Mouse (Mus musculus): Measurements from ENCODE around the gene Copa. TPM values are rescaled to one million over a fixed set of nuclear protein-coding genes. Genes with fewer than 3 reads are reported as not detected.

The Copa gene
- polyA plus RNA-seq, 1 experiment from 2014 or later: 187 TPM

GRCm38 (mm10) chr1:172099325-172100033, 17.1 kb downstream of the Copa start:
- H3K27me3 ChIP-seq (ENCODE audit: control insufficient read depth, insufficient read depth, low read length): no peaks in the 10 kb centered on the region
- no peak overlapping the region for H3K9ac ChIP-seq (ENCODE audit: low read length)
- H3K4me3 ChIP-seq (ENCODE audit: low read depth, low read length): no peak overlapping the region
- no peaks in the 10 kb centered on the region for H3K4me1 ChIP-seq (replicated peaks; ENCODE audit: control insufficient read depth, insufficient read depth, low read length)
- no peak overlapping the region for H3K4me2 ChIP-seq (ENCODE audit: low read depth, low read length, severe bottlenecking)
- no peak for ATAC-seq (replicated peaks; ENCODE audit: low FRiP score)
- H3K27ac ChIP-seq (ENCODE audit: low read depth, low read length): no peak overlapping the region
- H3K36me3 ChIP-seq (ENCODE audit: control insufficient read depth, insufficient read depth, low read length): peaks cover 8% of the 10 kb centered on the region
- H3K9me3 ChIP-seq (ENCODE audit: control insufficient read depth, low read length): no peaks in the 10 kb centered on the region
- DNase-seq (ENCODE audit: low spot score): no peak
- 92% methylated on average over 6 of the region's 6 CpGs for WGBS

- H3K27me3 ChIP-seq (ENCODE audit: control insufficient read depth, insufficient read depth, low read length): no peaks in the 10 kb centered on the region
- H3K4me1 ChIP-seq (replicated peaks; ENCODE audit: control insufficient read depth, insufficient read depth, low read length): no peaks in the 10 kb centered on the region
- no peak overlapping the region for H3K27ac ChIP-seq (ENCODE audit: low read depth, low read length)
- no peak overlapping the region for H3K4me2 ChIP-seq (ENCODE audit: low read depth, low read length, severe bottlenecking)
- ATAC-seq (replicated peaks; ENCODE audit: low FRiP score) (no peak), DNase-seq (ENCODE audit: low spot score) (no peak)
- WGBS: 92% methylated on average over 4 of the region's 4 CpGs
- no peak overlapping the region for H3K4me3 ChIP-seq (ENCODE audit: low read depth, low read length)
- H3K9me3 ChIP-seq (ENCODE audit: control insufficient read depth, low read length): no peaks in the 10 kb centered on the region
- peaks cover 15% of the 10 kb centered on the region for H3K36me3 ChIP-seq (ENCODE audit: control insufficient read depth, insufficient read depth, low read length)
- no peak overlapping the region for H3K9ac ChIP-seq (ENCODE audit: low read length)
Observed at GRCm38 (mm10) chr1:172103619-172104018, 21.3 kb downstream of the Copa start.

- Histone ChIP-seq H3K36me3 (ENCODE audit: control insufficient read depth, insufficient read depth, low read length) (peaks cover 16% of the 10 kb centered on the region), H3K27ac (ENCODE audit: low read depth, low read length) (no peak overlapping the region), H3K9ac (ENCODE audit: low read length) (no peak overlapping the region), H3K4me3 (ENCODE audit: low read depth, low read length) (no peak overlapping the region), H3K4me1 (replicated peaks; ENCODE audit: control insufficient read depth, insufficient read depth, low read length) (no peaks in the 10 kb centered on the region), H3K9me3 (ENCODE audit: control insufficient read depth, low read length) (no peaks in the 10 kb centered on the region), H3K4me2 (ENCODE audit: low read depth, low read length, severe bottlenecking) (no peak overlapping the region), H3K27me3 (ENCODE audit: control insufficient read depth, insufficient read depth, low read length) (no peaks in the 10 kb centered on the region)
- ATAC-seq (replicated peaks; ENCODE audit: low FRiP score) (no peak), DNase-seq (ENCODE audit: low spot score) (no peak)
- WGBS: 90% methylated on average over 11 of the region's 11 CpGs
Observed at GRCm38 (mm10) chr1:172105101-172105500, 22.8 kb downstream of the Copa start.

- Histone ChIP-seq H3K9ac (ENCODE audit: low read length) (no peak overlapping the region), H3K4me1 (replicated peaks; ENCODE audit: control insufficient read depth, insufficient read depth, low read length) (no peaks in the 10 kb centered on the region), H3K27me3 (ENCODE audit: control insufficient read depth, insufficient read depth, low read length) (no peaks in the 10 kb centered on the region), H3K9me3 (ENCODE audit: control insufficient read depth, low read length) (no peaks in the 10 kb centered on the region), H3K27ac (ENCODE audit: low read depth, low read length) (no peak overlapping the region), H3K36me3 (ENCODE audit: control insufficient read depth, insufficient read depth, low read length) (peaks cover 16% of the 10 kb centered on the region), H3K4me3 (ENCODE audit: low read depth, low read length) (no peak overlapping the region), H3K4me2 (ENCODE audit: low read depth, low read length, severe bottlenecking) (no peak overlapping the region)
- DNase-seq (ENCODE audit: low spot score): no peak
- ATAC-seq (replicated peaks; ENCODE audit: low FRiP score): no peak
- 81% methylated on average over 10 of the region's 10 CpGs for WGBS
Observed at GRCm38 (mm10) chr1:172107777-172108477, 25.6 kb downstream of the Copa start.

GRCm38 (mm10) chr1:172116948-172117347, 34.6 kb downstream of the Copa start:
- Histone ChIP-seq H3K9me3 (ENCODE audit: control insufficient read depth, low read length) (no peaks in the 10 kb centered on the region), H3K4me1 (replicated peaks; ENCODE audit: control insufficient read depth, insufficient read depth, low read length) (no peaks in the 10 kb centered on the region), H3K27ac (ENCODE audit: low read depth, low read length) (no peak overlapping the region), H3K27me3 (ENCODE audit: control insufficient read depth, insufficient read depth, low read length) (no peaks in the 10 kb centered on the region), H3K4me3 (ENCODE audit: low read depth, low read length) (no peak overlapping the region), H3K36me3 (ENCODE audit: control insufficient read depth, insufficient read depth, low read length) (peaks cover 20% of the 10 kb centered on the region), H3K4me2 (ENCODE audit: low read depth, low read length, severe bottlenecking) (no peak overlapping the region), H3K9ac (ENCODE audit: low read length) (no peak overlapping the region)
- 94% methylated on average over 5 of the region's 5 CpGs for WGBS
- no peak for DNase-seq (ENCODE audit: low spot score)
- ATAC-seq (replicated peaks; ENCODE audit: low FRiP score): no peak

GRCm38 (mm10) chr1:172119100-172119499, 36.8 kb downstream of the Copa start:
- Histone ChIP-seq H3K36me3 (ENCODE audit: control insufficient read depth, insufficient read depth, low read length) (peaks cover 16% of the 10 kb centered on the region), H3K9me3 (ENCODE audit: control insufficient read depth, low read length) (no peaks in the 10 kb centered on the region), H3K27ac (ENCODE audit: low read depth, low read length) (no peak overlapping the region), H3K4me1 (replicated peaks; ENCODE audit: control insufficient read depth, insufficient read depth, low read length) (no peaks in the 10 kb centered on the region), H3K4me2 (ENCODE audit: low read depth, low read length, severe bottlenecking) (no peak overlapping the region), H3K4me3 (ENCODE audit: low read depth, low read length) (no peak overlapping the region), H3K9ac (ENCODE audit: low read length) (no peak overlapping the region), H3K27me3 (ENCODE audit: control insufficient read depth, insufficient read depth, low read length) (no peaks in the 10 kb centered on the region)
- WGBS: 87% methylated on average over 6 of the region's 6 CpGs
- DNase-seq (ENCODE audit: low spot score) (no peak), ATAC-seq (replicated peaks; ENCODE audit: low FRiP score) (no peak)

- Histone ChIP-seq H3K27me3 (ENCODE audit: control insufficient read depth, insufficient read depth, low read length) (no peaks in the 10 kb centered on the region), H3K36me3 (ENCODE audit: control insufficient read depth, insufficient read depth, low read length) (peaks cover 15% of the 10 kb centered on the region), H3K9ac (ENCODE audit: low read length) (no peak overlapping the region), H3K4me2 (ENCODE audit: low read depth, low read length, severe bottlenecking) (no peak overlapping the region), H3K4me1 (replicated peaks; ENCODE audit: control insufficient read depth, insufficient read depth, low read length) (no peaks in the 10 kb centered on the region), H3K27ac (ENCODE audit: low read depth, low read length) (no peak overlapping the region), H3K4me3 (ENCODE audit: low read depth, low read length) (no peak overlapping the region), H3K9me3 (ENCODE audit: control insufficient read depth, low read length) (no peaks in the 10 kb centered on the region)
- DNase-seq (ENCODE audit: low spot score): peak; percentile 59
- ATAC-seq (replicated peaks; ENCODE audit: low FRiP score): no peak
- 50% methylated on average over 3 of the region's 3 CpGs for WGBS
Observed at GRCm38 (mm10) chr1:172119720-172120119, 37.4 kb downstream of the Copa start.

- peaks cover 12% of the 10 kb centered on the region for H3K36me3 ChIP-seq (ENCODE audit: control insufficient read depth, insufficient read depth, low read length)
- 90% methylated on average over 2 of the region's 2 CpGs for WGBS
- no peak overlapping the region for H3K27ac ChIP-seq (ENCODE audit: low read depth, low read length)
- no peak for DNase-seq (ENCODE audit: low spot score)
- H3K9ac ChIP-seq (ENCODE audit: low read length): no peak overlapping the region
- H3K4me2 ChIP-seq (ENCODE audit: low read depth, low read length, severe bottlenecking): no peak overlapping the region
- no peak for ATAC-seq (replicated peaks; ENCODE audit: low FRiP score)
- peaks cover 3% of the 10 kb centered on the region; the same call in 1 of the 2 replicates for H3K4me1 ChIP-seq (replicated peaks; ENCODE audit: control insufficient read depth, insufficient read depth, low read length)
- no peak overlapping the region for H3K4me3 ChIP-seq (ENCODE audit: low read depth, low read length)
- no peaks in the 10 kb centered on the region for H3K27me3 ChIP-seq (ENCODE audit: control insufficient read depth, insufficient read depth, low read length)
- no peaks in the 10 kb centered on the region for H3K9me3 ChIP-seq (ENCODE audit: control insufficient read depth, low read length)
Observed at GRCm38 (mm10) chr1:172122671-172123070, 40.3 kb downstream of the Copa start.

All from forebrain, embryonic 11.5 days (tissue).